Mouse (Mus musculus) forebrain, embryonic 10.5 days (tissue): ENCODE results near the gene Ces2c. TPM values are rescaled to one million over a fixed set of nuclear protein-coding genes. Genes with fewer than 3 reads are reported as not detected.
"Not testable (repeated sequence)": the region's sequence is repeated elsewhere in the genome, so short reads cannot be mapped to it uniquely, and the experiment has no call there.

Experiments used
- DNase-seq: peaks from one replicate; pipeline ENCODE4 v3.0.0-alpha.2; 2017; ENCODE audit warnings: low spot score; ENCODE audit errors: extremely low spot score
- H3K27ac ChIP-seq: fragments of 300-500 bp; sonication (generic); 2 replicates; pipeline ENCODE4 v1.5.1; 2016; ENCODE audit warnings: mild to moderate bottlenecking
- H3K27me3 ChIP-seq: fragments of 300-500 bp; sonication (generic); 2 replicates; pipeline ENCODE4 v1.6.1; 2016; ENCODE audit warnings: mild to moderate bottlenecking; ENCODE audit not compliant: poor library complexity, severe bottlenecking
- H3K36me3 ChIP-seq: fragments of 300-500 bp; sonication (generic); replicated peaks from 2 replicates; pipeline ENCODE4 v1.6.1; 2016; ENCODE audit warnings: mild to moderate bottlenecking, moderate library complexity
- H3K4me1 ChIP-seq: fragments of 300-500 bp; sonication (generic); 2 replicates; pipeline ENCODE4 v1.6.1; 2016
- H3K4me3 ChIP-seq: fragments of 300-500 bp; sonication (generic); 2 replicates; pipeline ENCODE4 v1.5.1; 2016; ENCODE audit warnings: mild to moderate bottlenecking, moderate library complexity
- H3K9me3 ChIP-seq: fragments of 300-500 bp; sonication (generic); 2 replicates; pipeline ENCODE4 v1.6.1; 2016; ENCODE audit warnings: mild to moderate bottlenecking, moderate library complexity
- WGBS: fragments of 180-500 bp; shearing (Covaris S2); methylation state at CpG from one replicate; pipeline ENCODE4 v1.1.7; 2016; 5-methylcytosine and 5-hydroxymethylcytosine counted together
- polyA plus RNA-seq: library from polyadenylated mRNA; unstranded; fragments of >200 nt; fragmentation: Nextera tagmentation; extraction: Ambion mirVana; gene quantifications from 2 replicates; pipeline ENCODE4 v1.2.1, GENCODE M21; 2016

Gene Ces2c
- not detected in 2 replicates for polyA plus RNA-seq

- H3K27ac ChIP-seq = no peak within 1 kb of the TSS
- no peaks in the 10 kb centered on the region for H3K27me3 ChIP-seq
- H3K9me3 ChIP-seq = no peaks in the 10 kb centered on the region
- H3K36me3 ChIP-seq = no peaks in the 10 kb centered on the region
- WGBS = 88% methylated on average over 3 of the region's 3 CpGs
- no peaks in the 10 kb centered on the region for H3K4me1 ChIP-seq
- DNase-seq = no peak
- H3K4me3 ChIP-seq = no peak within 1 kb of the TSS
These were observed at the start of gene Ces2c for GRCm38 (mm10) chr8:104846831-104847230. Gene Ces2c, plus strand, starts transcription at chr8:104847068.

GRCm38 (mm10) chr8:104799385-104799784 is 47.5 kb upstream of the Ces2c start:
- 100% methylated on average over 1 of the region's 1 CpGs for WGBS
- no peak overlapping the region for H3K27ac ChIP-seq
- H3K27me3 ChIP-seq = no peaks in the 10 kb centered on the region
- H3K4me1 ChIP-seq = no peaks in the 10 kb centered on the region
- H3K36me3 ChIP-seq = no peaks in the 10 kb centered on the region
- no peak overlapping the region for H3K4me3 ChIP-seq
- DNase-seq = no peak
- H3K9me3 ChIP-seq = no peaks in the 10 kb centered on the region

GRCm38 (mm10) chr8:104806127-104806526 is 40.7 kb upstream of the Ces2c start:
- Histone ChIP-seq H3K36me3 (no peaks in the 10 kb centered on the region), H3K27me3 (no peaks in the 10 kb centered on the region), H3K27ac (peak overlapping the region; percentile 70), H3K9me3 (no peaks in the 10 kb centered on the region), H3K4me1 (peaks cover 20% of the 10 kb centered on the region), H3K4me3 (no peak overlapping the region)
- WGBS = 7% methylated on average over 2 of the region's 2 CpGs
- peak; percentile 18 for DNase-seq

- Histone ChIP-seq H3K27ac (no peak overlapping the region), H3K36me3 (no peaks in the 10 kb centered on the region), H3K4me1 (peaks cover 20% of the 10 kb centered on the region), H3K9me3 (no peaks in the 10 kb centered on the region), H3K4me3 (no peak overlapping the region), H3K27me3 (no peaks in the 10 kb centered on the region)
- 91% methylated on average over 7 of the region's 7 CpGs for WGBS
- DNase-seq = no peak
These were observed 38.1 kb upstream of the Ces2c start for GRCm38 (mm10) chr8:104808542-104809413.

GRCm38 (mm10) chr8:104809436-104809835 is 37.4 kb upstream of the Ces2c start:
- Histone ChIP-seq H3K36me3 (no peaks in the 10 kb centered on the region), H3K4me1 (peaks cover 20% of the 10 kb centered on the region), H3K9me3 (no peaks in the 10 kb centered on the region), H3K4me3 (no peak overlapping the region), H3K27me3 (no peaks in the 10 kb centered on the region), H3K27ac (no peak overlapping the region)
- no peak for DNase-seq
- 95% methylated on average over 3 of the region's 3 CpGs for WGBS

- Histone ChIP-seq H3K9me3 (no peaks in the 10 kb centered on the region), H3K4me1 (no peaks in the 10 kb centered on the region), H3K27me3 (no peaks in the 10 kb centered on the region), H3K36me3 (no peaks in the 10 kb centered on the region), H3K4me3 (no peak overlapping the region), H3K27ac (no peak overlapping the region)
- 83% methylated on average over 1 of the region's 1 CpGs for WGBS
- no peak for DNase-seq
These were observed 20.0 kb upstream of the Ces2c start for GRCm38 (mm10) chr8:104826912-104827311.

GRCm38 (mm10) chr8:104828221-104828620 is 18.6 kb upstream of the Ces2c start:
- Histone ChIP-seq H3K27me3 (no peaks in the 10 kb centered on the region), H3K4me3 (no peak overlapping the region), H3K4me1 (no peaks in the 10 kb centered on the region), H3K27ac (no peak overlapping the region), H3K36me3 (no peaks in the 10 kb centered on the region), H3K9me3 (no peaks in the 10 kb centered on the region)
- DNase-seq = no peak
- 85% methylated on average over 3 of the region's 3 CpGs for WGBS

GRCm38 (mm10) chr8:104831440-104831839 is 15.4 kb upstream of the Ces2c start, which contains the start of gene Ces2b:
Gene Ces2b, plus strand, starts transcription at chr8:104831572.
- H3K9me3 ChIP-seq = no peaks in the 10 kb centered on the region
- H3K27ac ChIP-seq = no peak within 1 kb of the TSS
- no peak within 1 kb of the TSS for H3K4me3 ChIP-seq
- DNase-seq = no peak
- H3K27me3 ChIP-seq = no peaks in the 10 kb centered on the region
- no peaks in the 10 kb centered on the region for H3K36me3 ChIP-seq
- 76% methylated on average over 5 of the region's 5 CpGs for WGBS
- H3K4me1 ChIP-seq = no peaks in the 10 kb centered on the region

GRCm38 (mm10) chr8:104841360-104842078 is 5.3 kb upstream of the Ces2c start:
- Histone ChIP-seq H3K4me1 (no peaks in the 10 kb centered on the region), H3K4me3 (no peak overlapping the region), H3K9me3 (no peaks in the 10 kb centered on the region), H3K27me3 (no peaks in the 10 kb centered on the region), H3K36me3 (no peaks in the 10 kb centered on the region), H3K27ac (no peak overlapping the region)
- DNase-seq = no peak
- 85% methylated on average over 3 of the region's 3 CpGs for WGBS

- no peaks in the 10 kb centered on the region for H3K27me3 ChIP-seq
- 79% methylated on average over 4 of the region's 4 CpGs for WGBS
- H3K4me3 ChIP-seq = no peak overlapping the region
- no peaks in the 10 kb centered on the region for H3K4me1 ChIP-seq
- H3K9me3 ChIP-seq = no peaks in the 10 kb centered on the region
- no peak overlapping the region for H3K27ac ChIP-seq
- DNase-seq = no peak
- no peaks in the 10 kb centered on the region for H3K36me3 ChIP-seq
These were observed 1.0 kb downstream of the Ces2c start for GRCm38 (mm10) chr8:104847741-104848462.

- no CpG with 5 or more reads among the region's 4 CpGs for WGBS
- H3K27me3 ChIP-seq, H3K4me3 ChIP-seq, H3K4me1 ChIP-seq, H3K9me3 ChIP-seq, DNase-seq, H3K27ac ChIP-seq, H3K36me3 ChIP-seq: not testable (repeated sequence)
These were observed 20.1 kb downstream of the Ces2c start for GRCm38 (mm10) chr8:104866844-104867531.

- no CpG with 5 or more reads among the region's 2 CpGs for WGBS
- not testable (repeated sequence) for H3K4me1 ChIP-seq, H3K36me3 ChIP-seq, H3K27me3 ChIP-seq, H3K27ac ChIP-seq, H3K4me3 ChIP-seq, DNase-seq, H3K9me3 ChIP-seq
These were observed 22.0 kb downstream of the Ces2c start for GRCm38 (mm10) chr8:104868876-104869275.
